Mouse (Mus musculus) olfactory bulb, adult 2 months (tissue): ENCODE data around the gene Wee1. TPM values are rescaled to one million over a fixed set of nuclear protein-coding genes. Genes with fewer than 3 reads are reported as not detected.

ENCODE experiments used
- H3K27ac ChIP-seq: fragments of 200-500 bp; 2 replicates; pipeline ENCODE4 v1.5.1; 2012; ENCODE audit warnings: low read depth, low read length; ENCODE audit not compliant: insufficient read depth
- H3K4me1 ChIP-seq: fragments of 200-500 bp; 2 replicates; pipeline ENCODE4 v1.6.1; 2012; ENCODE audit warnings: low read length; ENCODE audit not compliant: control insufficient read depth, insufficient read depth
- H3K4me3 ChIP-seq: fragments of 200-500 bp; 2 replicates; pipeline ENCODE4 v1.5.1; 2012; ENCODE audit warnings: mild to moderate bottlenecking, low read depth, low read length, moderate library complexity; ENCODE audit not compliant: insufficient read depth
- CTCF ChIP-seq: fragments of 200-500 bp; IDR thresholded peaks from 2 replicates; pipeline ENCODE4 v1.5.1; 2012; ENCODE audit warnings: low read depth, mild to moderate bottlenecking, low read length, moderate library complexity; ENCODE audit not compliant: insufficient read depth
- POLR2A ChIP-seq: fragments of 200-500 bp; IDR thresholded peaks from 2 replicates; pipeline ENCODE4 v1.6.1; 2012; ENCODE audit warnings: mild to moderate bottlenecking, low read depth, low read length, moderate library complexity; ENCODE audit not compliant: insufficient read depth
- WGBS: fragments of 180-500 bp; shearing (Covaris S2); methylation state at CpG from one replicate; pipeline ENCODE4 v1.1.7; 2018; 5-methylcytosine and 5-hydroxymethylcytosine counted together
- polyA plus RNA-seq: library from polyadenylated mRNA; stranded (reverse); fragments of >200 nt; gene quantifications from 2 replicates; pipeline ENCODE4 v1.2.4, GENCODE M21; 2012; ENCODE audit warnings: low replicate concordance; ENCODE audit not compliant: missing spikeins, insufficient read depth, insufficient read length

The Wee1 gene
- polyA plus RNA-seq = not detected in 2 replicates

- Histone ChIP-seq H3K4me1 (peaks cover 8% of the 10 kb centered on the region; the same call in 1 of the 2 replicates), H3K4me3 (peak within 1 kb of the TSS; percentile 83), H3K27ac (peak within 1 kb of the TSS; percentile 61)
- WGBS = under 1% methylated on average over 81 of the region's 81 CpGs
- TF ChIP-seq POLR2A = no peak
- no peak for TF ChIP-seq CTCF
These were observed at the start of gene Wee1 for GRCm38 (mm10) chr7:110121516-110122288. Gene Wee1, plus strand, starts transcription at chr7:110122046.

GRCm38 (mm10) chr7:110078168-110078567 lies 43.7 kb upstream of the Wee1 start:
- TF ChIP-seq POLR2A = no peak
- 97% methylated on average over 5 of the region's 5 CpGs for WGBS
- Histone ChIP-seq H3K4me3 (no peak overlapping the region), H3K27ac (no peak overlapping the region), H3K4me1 (no peaks in the 10 kb centered on the region)

GRCm38 (mm10) chr7:110083386-110084165 lies 38.3 kb upstream of the Wee1 start:
- 47% methylated on average over 13 of the region's 13 CpGs for WGBS
- TF ChIP-seq POLR2A = no peak
- no peak for TF ChIP-seq CTCF
- no peak overlapping the region for H3K4me3 ChIP-seq
- peaks cover 3% of the 10 kb centered on the region; the same call in 1 of the 2 replicates for H3K4me1 ChIP-seq
- H3K27ac ChIP-seq = no peak overlapping the region

- Histone ChIP-seq H3K4me3 (no peak overlapping the region), H3K27ac (no peak overlapping the region), H3K4me1 (peaks cover 3% of the 10 kb centered on the region; the same call in 1 of the 2 replicates)
- TF ChIP-seq CTCF (no peak), POLR2A (no peak)
These were observed 36.6 kb upstream of the Wee1 start for GRCm38 (mm10) chr7:110085217-110085616.

GRCm38 (mm10) chr7:110087914-110088313 lies 33.9 kb upstream of the Wee1 start:
- 74% methylated on average over 4 of the region's 4 CpGs for WGBS
- H3K4me1 ChIP-seq = peaks cover 3% of the 10 kb centered on the region; the same call in 1 of the 2 replicates
- no peak for TF ChIP-seq CTCF
- no peak for TF ChIP-seq POLR2A
- H3K4me3 ChIP-seq = no peak overlapping the region
- H3K27ac ChIP-seq = no peak overlapping the region

- Histone ChIP-seq H3K4me1 (no peaks in the 10 kb centered on the region), H3K27ac (no peak overlapping the region), H3K4me3 (no peak overlapping the region)
- TF ChIP-seq POLR2A (no peak), CTCF (no peak)
- 28% methylated on average over 7 of the region's 7 CpGs for WGBS
These were observed 30.2 kb upstream of the Wee1 start for GRCm38 (mm10) chr7:110091670-110092069.

- Histone ChIP-seq H3K27ac (no peak overlapping the region), H3K4me3 (no peak overlapping the region), H3K4me1 (0 out of 2 replicates have a peak, but pooled peaks cover 4% of the 10 kb centered on the region)
- TF ChIP-seq POLR2A = no peak
- no peak for TF ChIP-seq CTCF
- WGBS = 86% methylated on average over 4 of the region's 4 CpGs
These were observed 25.5 kb upstream of the Wee1 start for GRCm38 (mm10) chr7:110096332-110096731.

GRCm38 (mm10) chr7:110097106-110097793 lies 24.6 kb upstream of the Wee1 start:
- 0 out of 2 replicates have a peak, but pooled peaks cover 4% of the 10 kb centered on the region for H3K4me1 ChIP-seq
- H3K4me3 ChIP-seq = no peak overlapping the region
- no peak overlapping the region for H3K27ac ChIP-seq
- TF ChIP-seq POLR2A = no peak
- TF ChIP-seq CTCF = no peak
- WGBS = 75% methylated on average over 7 of the region's 7 CpGs

- TF ChIP-seq CTCF (no peak), POLR2A (no peak)
- Histone ChIP-seq H3K27ac (no peak overlapping the region), H3K4me1 (0 out of 2 replicates have a peak, but pooled peaks cover 4% of the 10 kb centered on the region), H3K4me3 (no peak overlapping the region)
- 63% methylated on average over 6 of the region's 6 CpGs for WGBS
These were observed 21.0 kb upstream of the Wee1 start for GRCm38 (mm10) chr7:110100854-110101253.
